Mouse (Mus musculus) megakaryocyte-erythroid progenitor cell, adult 5-6 weeks (primary cell): ENCODE data around the gene Sestd1. TPM values are rescaled to one million over a fixed set of nuclear protein-coding genes. Genes with fewer than 3 reads are reported as not detected.

Experiments used
- ATAC-seq: replicated peaks from 2 replicates; pipeline ENCODE4 v1.8.0; 2016; ENCODE audit warnings: mild to moderate bottlenecking, inconsistent platforms; ENCODE audit not compliant: severe bottlenecking, poor library complexity, low FRiP score, low TSS enrichment
- total RNA-seq, 2 experiments: library from RNA; stranded (forward) in 1 of 2; stranded (reverse) in 1 of 2; fragments of 200-1000, 215-1000 nt in 1 of 2; fragments of >200 nt in 1 of 2; fragmentation: Nextera tagmentation in 1 of 2; gene quantifications; 2 replicates each; pipeline ENCODE4 v1.2.3; 2014 to 2017

The Sestd1 gene
- 1.3 and 2.0 TPM in 2 replicates for total RNA-seq (2014; fragmentation: Nextera tagmentation)
- 5.1 and 5.4 TPM in 2 replicates for total RNA-seq (2017)

DNA sequence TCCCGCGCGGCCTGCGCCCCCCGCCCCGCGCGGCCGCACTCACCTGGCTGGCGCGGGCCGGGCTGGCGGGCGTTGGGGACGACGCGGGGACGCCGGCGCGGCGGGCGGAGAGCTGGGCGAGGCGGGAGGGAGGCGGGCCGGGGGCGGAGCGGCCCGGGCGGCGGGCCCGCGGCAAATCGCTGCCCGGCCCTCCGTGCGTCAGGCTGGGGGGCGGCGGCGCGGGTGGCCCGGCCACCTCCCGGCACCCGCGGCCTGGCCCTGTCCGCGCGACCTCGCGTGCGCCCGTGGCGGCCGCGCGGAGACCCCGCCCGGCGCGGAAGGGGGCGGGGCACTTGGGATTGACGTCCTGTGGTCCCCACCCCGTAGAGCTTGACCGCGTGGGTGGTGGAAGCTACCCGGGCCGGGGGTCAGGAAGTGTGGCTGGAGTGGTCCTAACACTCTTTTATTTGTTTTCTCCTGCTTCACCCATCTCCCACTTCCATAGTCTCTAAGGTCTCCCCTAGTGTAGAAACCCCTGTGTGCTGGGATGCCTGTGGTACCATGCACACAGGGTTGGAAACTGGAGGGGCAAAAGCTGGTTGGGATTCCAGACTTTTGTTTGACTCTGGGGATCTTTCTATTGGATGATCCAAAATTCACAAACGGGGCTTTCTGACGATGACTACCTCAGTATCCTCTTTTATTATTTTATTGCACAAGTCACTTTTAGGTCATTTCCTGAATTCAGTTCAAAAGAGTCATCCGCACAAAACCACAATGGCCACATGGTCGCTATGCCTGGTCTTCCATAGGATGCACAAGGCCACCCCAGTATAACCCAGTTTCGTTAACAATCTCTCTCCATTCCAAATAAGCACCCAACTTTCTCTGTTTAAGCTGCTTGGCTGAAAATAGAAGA is at the start of gene Sestd1:
Gene Sestd1 (minus strand): TSS at position 81 of the 898 bp plus-strand sequence.
- ATAC-seq: peak; percentile 78

DNA sequence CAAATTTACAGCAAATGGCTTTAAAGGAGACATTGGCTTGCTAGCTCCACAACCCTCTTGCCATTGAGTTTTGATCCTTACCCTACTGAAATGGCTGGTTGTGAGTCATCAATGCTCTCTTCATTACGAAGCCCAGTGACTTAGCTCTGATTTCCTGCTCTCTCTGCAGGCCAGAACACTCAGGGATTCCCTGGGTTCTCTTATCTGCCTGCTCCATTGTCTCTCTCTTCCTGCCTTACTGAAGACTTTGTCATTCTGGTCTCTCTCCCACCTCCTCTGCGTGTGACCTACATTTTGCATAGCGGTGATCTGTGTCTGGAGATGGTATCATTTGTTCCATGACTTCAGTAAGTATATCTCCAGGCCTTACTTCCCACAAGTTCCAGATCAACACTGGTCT is 46.9 kb upstream of the Sestd1 start:
- ATAC-seq: no peak

DNA sequence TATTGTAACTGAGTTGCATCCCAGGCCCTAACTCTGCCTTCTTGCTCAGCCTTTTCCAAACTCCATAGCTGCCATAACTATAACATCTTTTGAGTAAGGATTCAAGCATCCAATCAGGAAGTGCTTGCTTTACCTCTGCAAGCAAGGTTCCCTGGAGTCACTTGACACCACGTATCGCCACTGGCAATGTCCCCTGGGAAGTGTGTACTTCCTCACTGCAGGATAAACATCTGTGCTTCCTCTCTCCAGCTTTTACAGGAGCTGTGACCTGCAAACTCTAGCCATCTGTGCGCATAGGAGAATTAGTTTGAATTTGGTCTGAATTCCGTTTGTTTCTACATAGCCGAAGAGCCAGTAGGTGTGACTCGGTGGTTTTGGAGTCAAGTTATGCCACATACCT is 43.3 kb upstream of the Sestd1 start:
- ATAC-seq: no peak

DNA sequence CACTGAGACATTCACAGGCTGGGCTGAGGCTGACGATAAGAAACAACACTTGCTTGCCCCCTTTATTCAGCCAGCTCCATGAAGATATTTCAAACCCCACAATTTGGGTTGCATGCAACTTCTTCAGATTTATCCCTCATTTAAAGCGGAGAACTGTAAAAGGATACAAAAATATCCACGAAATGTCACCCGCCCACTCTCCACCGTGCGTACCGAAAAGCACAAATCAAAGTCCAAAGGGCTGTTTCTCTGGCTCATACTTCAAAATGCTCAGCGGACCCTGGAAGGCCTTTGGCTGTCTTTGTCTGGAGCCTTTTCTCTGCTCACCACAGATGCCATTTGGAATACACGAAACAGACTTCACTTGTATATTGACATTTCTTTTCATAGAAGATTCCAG is 42.8 kb upstream of the Sestd1 start:
- ATAC-seq: no peak

DNA sequence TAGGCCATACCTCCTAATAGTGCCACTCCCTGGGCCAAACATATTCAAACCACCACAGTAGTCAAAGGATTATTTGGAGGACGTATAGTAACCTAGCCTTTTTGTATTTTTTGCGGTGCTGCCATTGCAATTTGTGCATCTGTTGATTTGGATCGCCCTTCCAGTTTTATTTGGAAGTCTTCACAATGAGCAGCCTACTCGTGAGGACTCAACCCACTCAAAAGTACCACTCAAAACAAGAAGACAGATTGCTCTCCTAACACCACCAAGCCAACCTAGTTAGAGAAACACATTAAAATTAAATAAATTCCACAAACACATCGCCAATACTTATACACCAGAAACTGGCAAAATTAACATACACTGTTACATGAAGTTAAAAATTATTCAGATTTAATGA is 38.8 kb upstream of the Sestd1 start:
- no peak for ATAC-seq

DNA sequence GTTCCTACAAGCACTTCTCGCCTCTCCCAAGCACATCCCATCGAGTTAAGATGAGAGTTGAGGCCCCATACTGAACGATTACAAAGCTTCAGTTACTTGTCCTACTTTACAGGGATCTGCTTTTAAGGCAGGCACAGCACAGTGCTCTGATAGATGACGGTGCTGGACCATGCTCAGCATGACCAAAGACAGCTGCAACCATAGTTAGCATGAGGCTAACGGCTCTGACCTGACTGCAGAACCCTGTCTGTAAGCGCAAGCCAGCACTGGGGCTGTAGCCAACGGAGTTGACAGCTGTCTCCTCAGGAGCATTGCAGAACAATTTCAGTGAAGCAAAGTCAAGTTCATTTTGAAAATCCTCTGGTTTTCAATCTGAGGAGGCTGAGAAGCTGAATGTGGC is 36.6 kb upstream of the Sestd1 start:
- no peak for ATAC-seq

DNA sequence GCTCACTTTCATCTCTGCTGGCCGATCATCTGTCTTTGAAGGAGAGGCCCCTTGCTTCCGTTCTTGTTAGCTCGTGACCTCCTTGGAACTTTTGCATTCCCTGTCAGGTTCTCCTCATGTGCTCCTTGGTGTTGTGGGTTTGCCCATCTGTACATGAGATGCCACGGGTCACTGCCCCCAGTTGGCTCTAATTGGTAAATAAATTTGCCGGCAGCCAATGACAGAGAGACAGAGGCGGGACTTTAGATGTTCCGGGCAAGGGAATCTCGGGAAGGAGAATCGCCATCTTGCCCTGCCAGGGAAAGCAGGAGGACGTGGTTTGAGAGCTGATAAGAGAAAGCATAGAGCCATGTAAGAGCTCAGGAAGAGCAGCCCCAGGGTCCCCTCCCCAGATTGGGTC is 33.5 kb upstream of the Sestd1 start:
- ATAC-seq: no peak

DNA sequence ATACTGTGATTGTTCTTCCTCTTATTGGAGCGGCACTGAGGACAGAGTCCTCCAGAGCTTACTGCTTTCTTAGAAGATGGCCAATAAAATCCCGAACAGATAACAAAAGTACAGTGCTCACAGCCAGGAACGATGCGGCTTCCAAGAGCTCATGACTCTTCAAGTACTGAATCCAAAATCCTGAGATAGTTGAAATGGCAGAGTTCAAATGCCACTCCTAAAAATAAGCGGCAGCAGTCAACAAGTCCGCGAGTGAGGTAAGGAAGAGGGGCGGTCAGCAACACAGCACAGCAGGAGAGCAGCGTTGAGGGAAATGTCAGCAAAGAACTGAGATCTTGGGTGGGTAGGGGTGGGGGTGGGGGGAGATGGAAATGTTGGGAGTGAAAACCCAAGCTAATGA is 32.2 kb upstream of the Sestd1 start:
- no peak for ATAC-seq

DNA sequence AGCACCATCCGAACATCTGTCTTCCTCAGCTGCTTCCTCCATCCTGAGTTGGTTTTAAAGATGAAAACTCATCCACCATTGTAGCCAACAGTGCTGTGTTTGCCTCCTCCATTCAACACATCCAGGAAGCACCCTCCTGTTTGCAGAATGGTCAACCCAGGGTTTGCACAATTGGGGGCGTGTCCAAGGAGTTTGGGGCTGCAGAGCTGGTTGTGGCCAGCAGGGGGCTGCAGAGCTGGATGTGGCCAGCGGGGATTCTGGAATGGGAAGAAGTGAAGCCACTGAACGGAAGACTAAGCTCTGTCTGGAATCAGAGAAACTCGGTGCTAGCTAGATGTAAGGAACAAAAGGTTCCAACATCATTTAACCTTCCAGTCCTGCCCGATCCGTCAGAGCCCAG is 28.9 kb upstream of the Sestd1 start:
- peak; percentile 84 for ATAC-seq

DNA sequence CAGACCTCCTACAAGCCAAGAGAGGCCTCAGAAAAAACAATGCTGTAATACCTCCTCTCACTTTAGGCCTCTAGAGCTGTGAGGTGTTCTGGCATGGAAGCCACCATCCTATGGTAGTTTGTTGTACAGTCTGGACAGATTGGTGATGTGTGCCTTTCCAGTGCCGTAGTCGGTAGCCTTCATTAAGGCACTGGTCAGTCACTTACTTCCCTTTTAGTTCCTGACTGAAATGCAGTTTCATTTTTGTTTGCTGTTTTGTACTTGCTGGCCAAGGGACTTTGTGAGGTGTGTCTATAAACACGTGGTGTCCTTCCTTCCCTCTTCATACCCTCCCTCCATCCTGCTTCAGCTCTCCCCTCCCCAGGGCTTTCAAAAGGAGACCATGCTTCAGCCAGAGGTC is 24.1 kb upstream of the Sestd1 start:
- no peak for ATAC-seq

DNA sequence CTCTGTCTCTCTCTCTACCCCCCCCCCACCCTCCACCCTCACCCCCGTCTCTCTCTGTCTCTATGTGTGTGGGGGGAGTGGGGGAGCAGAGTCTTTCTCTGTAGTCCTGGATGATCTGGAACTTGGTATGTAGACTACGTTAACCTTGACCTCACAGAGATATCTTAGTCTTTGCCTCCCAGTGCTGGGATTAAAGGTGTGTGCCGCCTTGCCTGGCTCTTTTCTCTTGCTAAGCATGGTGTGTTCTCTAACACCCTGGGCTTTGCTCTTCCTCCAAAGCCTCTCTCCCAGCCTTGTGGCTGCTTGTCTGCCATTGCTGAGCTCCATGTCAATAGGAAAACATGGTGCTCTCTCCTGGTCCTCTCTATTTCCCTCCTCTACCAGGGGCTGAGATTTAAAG is 23.3 kb upstream of the Sestd1 start:
- no peak for ATAC-seq

DNA sequence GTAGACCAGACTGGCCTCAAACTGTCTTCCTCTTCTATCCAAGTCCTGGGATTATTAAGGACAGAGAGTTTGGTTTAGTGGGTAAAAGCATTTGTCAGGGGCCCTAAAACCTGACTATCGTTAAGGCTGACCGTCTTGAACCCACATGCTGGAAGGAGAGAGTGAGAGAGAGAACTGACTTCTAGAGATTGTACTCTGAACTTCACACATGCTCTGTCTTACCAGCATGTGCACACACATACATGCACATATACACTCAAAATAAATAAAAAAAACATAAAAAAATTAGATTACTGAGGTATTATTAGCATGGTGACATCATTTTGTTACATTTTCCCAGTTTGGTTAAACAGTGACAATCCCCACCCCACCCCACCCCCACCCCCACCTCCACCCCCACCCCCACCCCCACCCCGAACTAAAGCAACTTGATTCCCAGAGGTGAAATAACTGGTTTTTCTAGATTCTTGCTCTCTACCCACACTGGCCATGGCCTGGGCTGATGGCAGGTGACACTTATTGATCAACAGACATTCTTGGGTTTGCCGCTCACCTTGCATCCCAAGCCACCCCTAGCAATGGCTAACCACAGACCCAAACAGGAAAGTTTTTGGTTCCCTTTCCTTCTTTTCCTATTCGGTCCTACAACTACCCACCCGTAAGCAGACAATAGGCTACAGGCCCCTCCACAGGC is 22.4 kb upstream of the Sestd1 start:
- ATAC-seq: no peak

DNA sequence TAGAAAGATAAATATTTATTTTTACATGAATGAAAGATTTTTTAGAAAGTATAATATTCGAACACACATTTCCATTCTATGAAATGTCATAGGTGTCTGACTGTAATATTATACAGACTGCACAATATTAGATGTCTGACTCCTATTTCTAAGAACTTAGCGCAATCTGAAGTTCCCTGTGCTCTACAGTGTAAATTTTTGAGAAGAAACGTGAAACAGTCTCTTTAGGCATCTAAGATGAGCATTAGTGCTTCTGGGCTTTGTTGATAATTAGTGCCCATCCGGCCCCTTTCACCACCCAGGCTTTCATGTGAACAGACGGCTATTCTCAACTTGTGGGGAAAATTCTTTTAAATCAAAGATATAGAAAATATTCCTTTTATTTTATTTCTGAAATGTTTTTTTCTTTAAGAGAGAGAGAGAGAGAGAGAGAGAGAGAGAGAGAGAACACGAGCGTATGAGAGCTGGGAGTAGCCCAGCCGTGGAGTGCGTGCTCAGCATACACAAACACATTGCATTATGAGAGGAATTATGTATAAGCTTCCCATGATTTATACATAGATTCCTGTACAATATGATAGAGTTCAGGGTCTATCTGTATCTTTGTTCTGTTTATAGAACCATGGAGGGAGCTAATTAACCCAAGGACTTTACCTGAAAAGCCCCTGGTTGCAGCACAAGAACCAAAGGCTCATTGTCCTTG is 21.4 kb upstream of the Sestd1 start:
- ATAC-seq: no peak

DNA sequence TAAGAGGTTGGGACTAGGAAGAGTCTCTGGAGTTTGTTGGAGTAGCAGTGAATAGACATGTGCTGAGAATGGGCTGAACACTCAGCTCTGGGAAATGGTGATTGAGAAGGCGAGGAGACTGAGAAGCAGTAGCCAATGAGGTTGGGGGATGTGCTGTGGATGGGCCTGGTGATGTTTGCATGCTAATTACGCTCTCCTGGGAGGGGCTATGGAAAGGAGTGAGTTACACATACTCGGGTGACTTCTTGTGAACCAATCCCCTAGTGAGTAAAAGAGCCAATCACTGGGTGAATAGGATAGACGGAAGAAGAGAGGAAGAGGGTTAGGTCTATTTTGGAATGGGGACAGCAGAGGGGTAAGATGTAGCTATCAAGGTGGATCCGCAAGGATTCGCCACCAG is 9.3 kb upstream of the Sestd1 start:
- no peak for ATAC-seq

DNA sequence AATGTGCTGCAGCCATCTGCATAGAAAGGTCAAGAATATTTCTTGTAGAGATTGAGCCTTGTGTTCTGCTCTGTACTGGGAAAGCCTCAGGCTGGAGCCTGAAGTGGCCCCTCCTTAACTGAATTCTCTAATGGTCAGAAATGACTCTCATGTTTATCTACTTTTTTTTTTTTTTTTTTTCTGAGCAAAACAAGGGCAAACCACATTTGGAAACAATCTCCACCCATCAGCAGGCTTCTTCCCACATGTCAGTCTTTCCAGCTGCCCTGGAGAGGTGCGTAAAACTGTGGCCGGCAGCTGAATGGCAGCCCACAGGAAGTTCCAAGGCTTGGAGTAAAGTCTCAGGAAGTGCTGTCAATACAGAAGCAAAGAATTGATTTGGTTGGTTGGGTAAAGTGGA is 6.4 kb upstream of the Sestd1 start:
- ATAC-seq: no peak

DNA sequence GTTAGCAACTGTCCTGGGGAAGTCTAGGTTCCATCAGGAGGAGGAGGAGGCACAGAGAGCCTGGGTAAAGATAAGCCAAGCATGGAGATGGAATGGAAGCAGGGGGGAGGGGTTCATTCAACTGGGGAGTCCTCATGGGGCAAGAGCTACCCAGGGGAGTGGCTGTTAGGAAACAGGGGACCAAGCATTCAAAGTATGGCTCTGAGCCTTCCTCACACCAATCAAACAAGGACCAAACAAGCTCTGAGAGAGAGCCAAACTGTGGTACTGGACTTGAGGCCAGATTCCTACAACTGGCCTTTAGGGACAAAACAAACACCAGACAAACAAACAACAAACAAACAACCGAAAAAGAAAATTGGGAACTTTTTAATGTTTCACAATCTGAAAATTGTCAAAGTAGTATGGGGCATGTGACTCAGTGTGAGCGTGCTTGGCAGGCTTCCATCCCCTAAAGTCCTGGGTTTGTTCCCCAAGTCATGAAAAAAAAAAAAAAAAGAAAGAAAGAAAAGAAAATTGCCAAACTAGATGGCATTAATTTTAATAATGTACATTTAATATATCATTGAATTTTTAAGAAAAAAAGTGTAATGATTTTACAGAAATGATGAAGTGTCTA is 4.0 kb upstream of the Sestd1 start:
- ATAC-seq: no peak

DNA sequence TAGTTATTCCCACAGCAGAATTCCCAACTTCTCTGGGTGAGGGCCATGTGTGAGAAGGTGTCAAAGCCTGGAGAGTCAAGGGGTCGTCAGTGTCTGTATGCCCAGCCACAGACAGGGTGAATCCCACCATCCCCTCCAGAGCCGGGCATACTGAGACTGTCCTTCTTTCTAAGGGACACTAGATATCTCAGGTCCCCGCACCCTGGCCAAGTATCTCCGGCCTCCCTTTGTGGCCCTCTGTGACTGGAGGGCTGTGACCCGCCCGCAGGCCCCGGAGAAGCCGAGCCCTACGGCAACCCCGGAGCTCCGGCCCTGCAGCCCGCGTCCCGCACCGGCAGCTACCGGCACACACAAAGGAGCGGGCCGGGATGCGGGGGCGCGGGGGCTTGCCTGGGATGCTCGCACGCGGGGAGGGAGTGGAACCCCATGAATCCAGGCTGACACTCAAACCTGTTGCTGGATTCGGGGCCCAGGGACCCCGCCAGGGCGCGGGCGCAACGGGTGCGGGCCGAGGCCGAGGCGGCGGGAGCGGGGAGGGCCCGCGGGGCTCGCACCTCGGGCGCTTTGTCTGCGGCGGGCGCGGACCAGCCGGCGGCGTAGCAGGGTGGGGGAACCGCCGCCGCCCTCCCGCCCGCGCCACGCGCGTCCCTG is 406 bp downstream of the Sestd1 start:
- ATAC-seq: peak; percentile 38

DNA sequence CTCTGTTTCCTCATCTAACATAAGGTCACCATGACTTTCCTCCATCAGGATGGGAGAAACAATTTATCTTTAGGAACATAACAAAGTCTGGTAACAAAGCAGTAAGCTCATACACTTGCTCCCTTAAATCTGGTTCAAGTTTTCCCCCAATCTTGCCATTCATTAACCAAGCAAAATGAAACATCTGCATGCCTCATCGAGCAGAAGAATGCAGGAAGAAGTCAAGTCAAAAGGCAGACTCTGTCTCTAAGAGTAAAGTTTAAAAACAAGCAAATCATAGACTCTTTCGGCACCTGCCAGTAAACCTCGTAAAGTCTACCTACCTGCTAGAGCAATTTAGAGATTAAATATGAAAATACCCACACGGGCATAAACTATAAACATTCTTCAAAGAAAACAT is 3.1 kb downstream of the Sestd1 start:
- ATAC-seq: no peak

DNA sequence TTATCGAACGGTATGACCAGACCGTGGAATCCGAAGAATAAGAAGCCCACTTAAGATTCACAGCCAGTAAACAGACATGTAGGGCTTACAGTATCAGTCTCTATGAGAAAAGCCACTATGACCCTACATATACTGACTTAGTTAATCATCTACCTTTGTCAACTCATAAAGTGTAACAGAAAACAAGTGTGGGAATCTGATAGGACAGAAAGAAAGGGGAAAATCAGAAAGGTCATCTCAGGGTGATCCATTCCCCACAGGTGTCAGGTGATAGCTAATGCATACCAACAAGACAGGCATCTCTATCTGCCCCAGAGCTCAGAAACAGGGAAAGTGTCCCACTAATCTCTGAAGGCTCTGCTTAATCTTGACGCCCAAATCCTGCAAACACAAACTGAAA is 4.5 kb downstream of the Sestd1 start:
- no peak for ATAC-seq
